Mouse (Mus musculus) lung, postnatal 0 days (tissue): ENCODE results near the gene Dock9. TPM values are rescaled to one million over a fixed set of nuclear protein-coding genes. Genes with fewer than 3 reads are reported as not detected.

Source experiments
- ATAC-seq: fragments of 200-750 bp; cut with Nextera tagmentation; 2 replicates; pipeline ENCODE4 v1.8.0; 2017; ENCODE audit warnings: moderate library complexity
- DNase-seq: peaks from one replicate; pipeline ENCODE4 v3.0.0-alpha.2; 2016; ENCODE audit warnings: low spot score
- H3K27ac ChIP-seq: fragments of 300-500 bp; sonication (generic); 2 replicates; pipeline ENCODE4 v1.5.1; 2014; ENCODE audit warnings: antibody characterized with exemption, mild to moderate bottlenecking, low read length, mixed read lengths
- H3K27me3 ChIP-seq: fragments of 300-500 bp; sonication (generic); replicated peaks from 2 replicates; pipeline ENCODE4 v1.6.1; 2014; ENCODE audit warnings: low read length, mixed read lengths; ENCODE audit not compliant: insufficient read depth
- H3K36me3 ChIP-seq: fragments of 300-500 bp; sonication (generic); 2 replicates; pipeline ENCODE4 v1.6.1; 2014; ENCODE audit warnings: low read length, mixed read lengths; ENCODE audit not compliant: insufficient read depth
- H3K4me1 ChIP-seq: fragments of 300-500 bp; sonication (generic); 2 replicates; pipeline ENCODE4 v1.6.1; 2014; ENCODE audit warnings: antibody characterized with exemption, low read depth, low read length, mixed read lengths; ENCODE audit not compliant: insufficient read depth
- H3K4me2 ChIP-seq: fragments of 300-500 bp; sonication (generic); replicated peaks from 2 replicates; pipeline ENCODE4 v1.6.1; 2014; ENCODE audit warnings: low read depth, mild to moderate bottlenecking, low read length, moderate library complexity, mixed read lengths
- H3K4me3 ChIP-seq: fragments of 300-500 bp; sonication (generic); 2 replicates; pipeline ENCODE4 v1.5.1; 2014; ENCODE audit warnings: low read depth, low read length
- H3K9ac ChIP-seq: fragments of 300-500 bp; sonication (generic); replicated peaks from 2 replicates; pipeline ENCODE4 v1.6.1; 2014; ENCODE audit warnings: low read depth, mild to moderate bottlenecking
- H3K9me3 ChIP-seq: fragments of 300-500 bp; sonication (generic); 2 replicates; pipeline ENCODE4 v1.6.1; 2016; ENCODE audit warnings: low read length, mixed read lengths
- CTCF ChIP-seq: IDR thresholded peaks from 2 replicates; pipeline ENCODE4 v1.5.1; 2016; ENCODE audit warnings: antibody characterized with exemption, mild to moderate bottlenecking
- EP300 ChIP-seq: IDR thresholded peaks from 2 replicates; pipeline ENCODE4 v1.6.1; 2016; ENCODE audit warnings: antibody characterized with exemption, mild to moderate bottlenecking, control low read depth
- WGBS: fragments of 180-500 bp; shearing (Covaris S2); extraction: QIAGEN DNeasy Blood & Tissue Kit; methylation state at CpG from one replicate; pipeline ENCODE4 v1.1.7; 2014; 5-methylcytosine and 5-hydroxymethylcytosine counted together
- polyA plus RNA-seq: library from polyadenylated mRNA; unstranded; fragments of >200 nt; fragmentation: Nextera tagmentation; extraction: Ambion mirVana; gene quantifications from 2 replicates; pipeline ENCODE4 v1.2.1, GENCODE M21; 2015

Dock9 gene
- polyA plus RNA-seq, 1 experiment from 2014 or later, result 19.8 TPM

DNA sequence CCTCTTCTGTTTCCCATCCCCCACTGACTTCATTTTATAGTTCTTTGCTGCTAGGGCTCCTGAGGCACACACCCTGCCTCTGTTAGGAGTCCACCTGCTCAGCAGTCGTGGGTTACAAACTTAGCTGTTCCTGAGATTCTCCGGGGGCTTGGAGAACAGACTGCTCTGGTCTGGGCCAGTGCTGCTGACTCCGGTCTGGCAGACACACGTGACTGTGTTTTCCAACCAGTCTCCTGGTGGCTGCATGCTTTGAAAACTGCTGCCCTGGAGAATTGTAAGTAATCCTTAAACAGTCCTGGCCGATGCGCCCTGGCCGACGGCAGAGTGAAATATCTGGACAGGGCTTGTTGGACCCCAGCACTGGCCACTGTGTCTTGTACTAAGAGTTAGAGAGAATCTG lies 305.3 kb downstream of the Dock9 start:
- Histone ChIP-seq H3K4me3 (no peak overlapping the region), H3K9ac (no peak overlapping the region), H3K9me3 (no peaks in the 10 kb centered on the region), H3K36me3 (no peaks in the 10 kb centered on the region), H3K4me2 (no peak overlapping the region), H3K27ac (no peak overlapping the region), H3K27me3 (no peaks in the 10 kb centered on the region), H3K4me1 (no peaks in the 10 kb centered on the region)
- WGBS, result 50% methylated on average over 8 of the region's 8 CpGs
- no peak for ATAC-seq
- no peak for DNase-seq
- TF ChIP-seq EP300 (no peak), CTCF (no peak)

Other genes with a start within 250 kb of the Dock9 start
- gene Ubac2, start 80.8 kb upstream of the Dock9 start, polyA plus RNA-seq, result 38.5 and 43.2 TPM in 2 replicates
- gene Gpr18, start 117.9 kb upstream of the Dock9 start, polyA plus RNA-seq, result 0.32 and 0.42 TPM in 2 replicates
- 1.6 TPM in 2 replicates for gene Gpr183, start 167.4 kb upstream of the Dock9 start, polyA plus RNA-seq
- not detected in 2 replicates for gene Timm8a2, start 236.8 kb upstream of the Dock9 start, polyA plus RNA-seq